Mouse (Mus musculus): ENCODE measurements at regions not wholly inside any gene's neighbourhood (a gene's known extent, or its start where the extent isn't known, plus 50 kb on each side); places are given as distances from the start of the nearest gene placed in this dataset.
"Not testable (repeated sequence)": the region's sequence is repeated elsewhere in the genome, so short reads cannot be mapped to it uniquely, and the experiment has no call there.

- DNase-seq (ENCODE audit: low spot score) = no peak
Observed at GRCm38 (mm10) chr14:86599511-86599910, 541.5 kb downstream of the Diaph3 start.

DNA sequence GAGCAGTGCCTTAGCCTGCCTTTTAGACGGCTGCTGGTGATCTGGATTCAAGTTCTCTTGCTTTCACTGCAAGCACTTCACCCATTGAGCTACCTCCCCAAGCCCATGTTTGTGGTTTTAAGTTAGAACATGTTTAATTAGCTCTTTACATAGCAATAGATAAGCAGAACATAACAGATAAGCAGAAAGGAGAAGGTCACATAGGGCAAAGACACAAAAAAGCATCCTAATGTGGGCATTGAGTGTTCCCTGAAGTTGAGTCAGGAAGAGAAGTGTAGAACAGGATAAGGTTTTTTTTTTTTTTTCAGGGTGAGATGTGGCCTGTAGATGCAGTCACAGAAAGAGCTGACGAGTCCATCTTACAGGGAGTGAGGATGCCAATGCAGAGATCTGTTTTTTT lies 552.5 kb downstream of the Diaph3 start:
- DNase-seq (ENCODE audit: low spot score) = no peak

GRCm38 (mm10) chr14:86585959-86586358 lies 555.1 kb downstream of the Diaph3 start:
- not testable (repeated sequence) for DNase-seq (ENCODE audit: low spot score)

- peak; percentile 4 for DNase-seq (ENCODE audit: low spot score)
Observed at GRCm38 (mm10) chr14:86562728-86563127, 578.3 kb downstream of the Diaph3 start.

DNA sequence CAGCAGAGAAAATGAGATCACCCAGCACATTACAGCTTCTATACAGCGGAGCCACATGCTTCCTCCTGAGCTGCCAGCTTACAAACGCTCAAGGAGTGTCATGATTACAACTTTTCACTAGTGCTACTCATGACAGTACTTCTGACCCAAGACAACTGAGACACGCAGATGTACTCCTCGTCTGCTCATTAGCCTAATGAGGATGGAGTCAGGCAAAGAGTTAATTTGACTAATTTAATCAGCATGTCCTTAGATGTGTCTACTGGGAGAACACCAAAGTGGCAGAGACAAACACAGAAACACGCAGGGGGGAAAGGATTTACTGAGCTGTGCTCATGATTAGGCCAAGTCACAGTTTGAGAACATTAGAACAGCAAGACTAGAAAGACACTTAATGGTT lies 603.0 kb downstream of the Diaph3 start:
- DNase-seq (ENCODE audit: low spot score) = no peak

- DNase-seq (ENCODE audit: low spot score) = no peak
Observed at GRCm38 (mm10) chr14:86536341-86537027, 604.6 kb downstream of the Diaph3 start.

DNA sequence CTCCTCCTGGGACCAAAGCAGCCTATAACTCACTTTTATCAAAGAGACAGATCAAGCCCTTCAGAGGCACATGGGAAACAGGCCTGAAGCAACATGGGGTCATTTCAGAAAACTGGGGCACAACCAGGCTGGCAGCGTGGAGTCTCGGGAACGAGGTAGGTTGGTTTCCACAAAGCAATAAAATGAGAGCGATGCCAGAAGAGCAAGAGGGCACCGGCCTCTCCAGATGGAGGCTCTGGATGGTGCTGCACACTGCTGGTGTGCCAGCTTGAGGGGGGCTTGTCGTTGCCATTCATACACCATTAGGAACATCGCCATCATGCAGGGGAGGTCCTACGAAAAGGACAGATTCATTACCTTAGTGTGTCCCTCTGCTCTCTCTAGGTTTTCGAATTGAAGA lies 630.6 kb downstream of the Diaph3 start:
- DNase-seq (ENCODE audit: low spot score) = no peak

DNA sequence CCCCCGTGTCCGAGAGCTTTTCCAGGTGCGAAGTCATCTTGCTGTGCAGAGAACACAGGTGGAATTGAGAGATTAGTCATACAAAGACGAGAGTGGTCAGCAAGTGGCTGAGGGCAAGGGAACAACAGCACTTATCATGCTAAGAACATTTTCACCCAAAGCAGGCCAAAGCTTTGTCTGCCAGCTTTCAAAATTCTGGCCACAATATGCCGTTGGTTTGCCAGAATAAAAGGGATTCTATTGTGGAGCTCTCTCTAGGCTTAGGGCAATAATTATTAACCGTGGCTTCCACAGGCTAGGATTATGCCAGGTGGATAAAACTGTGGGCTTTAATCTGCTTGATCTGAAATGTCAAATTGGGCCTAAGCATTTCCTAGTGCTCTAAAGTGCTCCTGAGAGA lies 631.3 kb downstream of the Diaph3 start:
- DNase-seq (ENCODE audit: low spot score) = no peak

DNA sequence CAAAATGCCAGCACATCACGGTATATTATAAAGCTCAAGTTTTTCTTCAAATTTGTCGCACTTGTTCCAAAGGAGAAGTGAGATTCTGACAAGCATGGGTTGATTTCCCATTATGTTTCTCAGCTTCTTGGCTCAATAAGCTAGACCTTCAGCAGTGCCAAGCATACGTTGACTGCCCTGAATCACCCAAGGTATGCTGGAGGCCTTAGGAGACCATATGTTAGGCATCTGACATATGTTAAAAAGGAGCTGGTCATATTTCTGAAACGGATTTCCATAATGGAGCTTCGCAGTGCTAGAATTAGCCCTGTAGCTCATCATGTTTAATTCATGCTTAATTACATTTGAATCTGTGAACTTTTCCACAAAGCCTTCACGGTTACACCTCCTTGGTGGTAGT lies 634.7 kb downstream of the Diaph3 start:
- DNase-seq (ENCODE audit: low spot score) = no peak

DNA sequence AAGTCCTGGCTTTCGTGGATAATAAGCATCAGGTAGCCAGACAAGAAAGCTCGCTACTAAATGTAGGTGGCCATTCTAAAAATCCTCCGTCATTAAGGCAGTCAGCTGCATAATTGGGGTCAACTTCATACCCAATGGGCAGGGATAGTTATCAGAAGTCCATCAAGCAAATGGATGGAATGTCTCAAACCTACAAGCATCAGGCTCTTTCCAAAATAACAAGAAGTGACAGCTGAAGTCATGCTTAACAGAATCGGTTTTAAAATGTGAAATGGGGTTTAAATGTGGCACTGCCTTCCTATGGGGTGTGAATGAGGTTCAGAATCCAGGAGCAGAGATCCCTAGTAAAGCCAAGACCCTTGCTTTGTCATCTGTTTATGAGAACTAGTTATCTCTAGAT lies 650.2 kb downstream of the Diaph3 start:
- no peak for DNase-seq (ENCODE audit: low spot score)

DNA sequence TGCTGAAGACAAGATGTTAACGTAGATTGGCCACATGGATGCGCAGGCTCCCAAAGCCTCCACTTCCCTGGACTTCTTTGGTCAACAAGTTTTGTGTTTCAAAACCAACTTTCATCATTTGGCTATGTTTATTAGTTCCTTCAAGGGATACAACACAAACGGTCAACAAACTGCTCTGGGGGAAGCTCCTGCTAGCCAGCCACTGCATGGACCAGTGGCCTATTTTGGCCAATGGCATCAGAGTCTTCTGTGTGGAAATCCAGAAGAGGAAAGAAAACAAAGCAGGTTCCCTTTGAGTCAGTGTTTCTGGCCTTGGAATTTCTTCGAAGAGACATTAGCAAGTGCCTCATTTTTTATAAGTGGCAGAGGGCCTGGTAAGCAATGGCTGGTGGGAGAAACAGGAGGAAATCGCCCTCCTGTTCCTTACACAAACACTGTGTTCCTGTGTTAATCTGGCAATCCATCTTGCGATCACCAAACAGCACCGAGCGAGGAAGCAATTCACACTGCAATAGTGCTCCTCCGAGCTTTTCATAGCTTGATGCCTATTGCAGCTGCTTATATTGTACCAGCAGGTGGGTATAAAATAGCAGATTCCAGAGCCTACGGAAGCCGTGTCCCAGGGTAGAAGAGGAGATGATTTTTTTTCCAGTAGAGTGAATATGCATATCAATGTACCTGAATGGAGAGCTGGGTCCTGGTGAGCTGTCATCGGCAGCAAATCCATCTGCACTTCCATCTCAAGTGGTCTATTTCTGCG lies 651.0 kb downstream of the Diaph3 start:
- DNase-seq (ENCODE audit: low spot score) = peak; percentile 25

DNA sequence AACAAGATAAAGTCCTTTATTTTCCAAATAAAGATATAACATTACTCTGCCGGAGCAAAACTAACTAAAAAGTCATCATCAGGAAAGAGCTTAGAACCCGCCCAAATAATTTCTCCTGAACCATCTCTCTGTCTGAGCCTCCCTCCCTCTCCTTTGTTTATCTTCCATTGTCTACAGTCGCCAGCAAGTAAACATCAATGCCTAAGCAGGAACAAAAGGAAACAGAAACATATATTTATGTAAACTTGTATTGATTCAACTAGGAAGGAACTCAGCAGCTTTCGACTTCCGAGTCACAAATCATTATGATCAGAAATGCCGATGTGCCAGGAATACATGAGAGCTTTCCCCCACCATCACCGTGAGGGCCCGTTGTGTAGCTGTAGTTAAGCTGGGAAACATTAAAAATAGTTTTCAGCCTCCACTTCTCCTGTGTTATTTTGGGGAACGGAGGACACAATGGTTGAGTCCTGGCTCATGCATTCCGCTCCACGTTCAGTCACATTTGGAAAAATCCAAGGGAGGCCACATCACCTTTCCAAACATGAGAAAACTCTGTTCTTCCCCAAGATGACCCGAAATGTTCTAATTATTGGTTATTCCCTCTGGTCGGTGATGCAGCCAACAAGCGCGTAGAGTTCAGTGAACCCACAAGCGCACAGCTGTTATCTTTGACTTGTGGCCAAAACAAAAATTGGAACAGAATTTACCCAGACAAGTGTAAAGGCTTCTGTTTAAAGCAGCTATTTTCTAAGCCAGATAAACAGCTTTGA lies 651.8 kb downstream of the Diaph3 start:
- DNase-seq (ENCODE audit: low spot score) = peak; percentile 57

GRCm38 (mm10) chr14:86487285-86487897 lies 653.6 kb downstream of the Diaph3 start:
- DNase-seq (ENCODE audit: low spot score) = no peak

DNA sequence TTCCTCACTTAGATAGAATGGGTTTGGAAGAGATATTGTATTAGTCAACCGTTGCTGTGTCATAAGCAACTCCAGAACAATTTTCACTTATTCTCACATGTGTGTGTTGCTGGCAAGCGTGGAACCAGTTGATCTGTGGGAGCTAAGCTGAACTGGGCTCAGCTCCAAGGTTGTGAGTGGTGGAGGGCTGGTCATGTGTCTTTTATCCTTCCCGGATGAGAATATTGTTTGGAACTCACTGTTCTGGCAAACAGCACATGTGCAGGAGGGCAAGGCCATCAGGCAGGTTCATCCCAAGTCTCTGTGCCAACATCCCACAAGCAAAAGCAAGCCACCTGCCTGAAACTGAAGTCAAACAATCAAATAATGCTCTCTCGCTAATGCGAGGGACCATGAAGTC lies 656.8 kb downstream of the Diaph3 start:
- peak; percentile 54 for DNase-seq (ENCODE audit: low spot score)

DNA sequence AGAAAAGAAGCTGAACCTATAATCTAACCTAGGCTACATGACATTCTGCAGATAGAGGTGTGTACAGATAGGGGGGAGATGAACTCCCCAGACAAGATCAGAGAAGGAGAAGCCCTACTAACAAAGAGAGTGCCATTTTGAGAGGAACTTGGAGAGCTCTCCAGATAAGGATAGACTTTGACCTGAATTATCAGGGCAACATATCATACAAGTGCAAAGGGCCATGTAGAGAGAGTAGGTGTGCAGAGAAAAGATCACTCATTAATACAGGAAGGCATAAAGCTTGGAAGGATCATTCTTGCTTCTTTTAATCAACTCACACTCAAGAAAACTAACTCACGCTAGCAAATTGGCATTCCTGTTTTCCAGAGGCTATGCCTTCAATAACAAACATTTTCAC lies 667.4 kb downstream of the Diaph3 start:
- no peak for DNase-seq (ENCODE audit: low spot score)

- DNase-seq (ENCODE audit: low spot score) = no peak
Observed at GRCm38 (mm10) chr14:86470462-86470861, 670.6 kb downstream of the Diaph3 start.

- no peak for DNase-seq (ENCODE audit: low spot score)
Observed at GRCm38 (mm10) chr14:86467886-86468463, 673.1 kb downstream of the Diaph3 start.

DNA sequence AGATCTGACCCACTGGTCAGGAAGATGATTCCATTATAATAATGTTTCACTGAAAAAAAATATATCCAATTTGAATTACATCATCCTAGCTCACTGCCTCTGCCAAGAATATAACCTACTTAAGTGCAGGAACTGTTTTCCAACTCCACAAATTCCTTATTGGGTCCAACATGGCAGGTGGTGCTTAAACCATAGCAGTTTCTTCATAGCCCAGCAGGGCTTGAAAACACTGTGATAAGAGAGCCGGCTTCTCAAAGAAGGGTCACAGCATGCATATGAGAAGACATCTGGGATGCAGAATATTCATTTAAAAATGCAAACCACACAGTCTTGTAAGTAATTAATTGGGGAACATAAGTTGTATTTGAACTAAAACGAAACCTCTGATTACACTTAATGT lies 677.6 kb downstream of the Diaph3 start:
- no peak for DNase-seq (ENCODE audit: low spot score)

- no peak for DNase-seq (ENCODE audit: low spot score)
Observed at GRCm38 (mm10) chr14:86453142-86453541, 687.9 kb downstream of the Diaph3 start.

DNA sequence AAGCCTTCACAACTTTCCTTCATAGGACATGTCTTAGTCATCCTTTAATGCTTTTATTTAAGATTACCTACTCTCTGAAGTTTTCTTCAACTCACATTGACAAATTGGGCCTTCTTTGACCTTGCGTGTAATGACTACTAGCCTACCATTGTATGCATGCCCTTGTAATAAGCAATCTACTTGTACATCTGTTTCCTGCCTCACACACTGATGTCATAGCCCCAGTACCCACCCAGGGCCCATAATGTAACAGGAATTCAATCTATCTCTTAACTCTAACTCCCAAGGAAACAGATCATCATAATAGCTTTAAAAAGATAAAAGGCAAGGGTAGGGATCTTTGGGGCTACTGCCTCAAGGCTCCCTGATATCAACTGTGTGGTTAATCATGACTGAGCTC lies 690.4 kb downstream of the Diaph3 start:
- no peak for DNase-seq (ENCODE audit: low spot score)

GRCm38 (mm10) chr14:86445139-86445538 lies 695.9 kb downstream of the Diaph3 start:
- no peak for DNase-seq (ENCODE audit: low spot score)

Measured in layer of hippocampus, adult 11-12 months (tissue).